Mouse (Mus musculus): ENCODE data around the gene Cog2. TPM values are rescaled to one million over a fixed set of nuclear protein-coding genes. Genes with fewer than 3 reads are reported as not detected.
A peak's percentile ranks its signal among the peaks of the same experiment; 100 is the strongest.

Gene Cog2
- total and polyA plus RNA-seq, 3 experiments: 32.6 to 37.5 TPM; not detected in 1

DNA sequence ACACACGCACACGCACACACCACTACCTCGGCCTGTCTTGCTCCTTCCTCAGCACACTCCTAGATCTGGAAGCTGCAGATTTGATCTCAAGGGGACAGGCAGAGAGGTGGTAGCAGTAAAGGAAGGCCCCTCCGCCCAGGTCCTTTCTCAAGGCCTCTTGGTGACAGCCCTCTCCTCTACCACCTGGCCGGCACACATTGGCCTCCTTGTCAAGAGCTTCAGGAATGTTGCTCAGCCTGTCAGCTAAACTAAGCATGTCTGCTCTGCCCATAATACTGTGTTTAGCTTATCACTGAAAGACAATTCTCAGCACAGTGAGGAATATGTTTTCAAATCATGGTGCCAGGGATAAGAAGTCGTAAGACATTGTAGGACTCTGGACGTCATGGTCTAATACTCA lies 35.6 kb downstream of the Cog2 start:
- H3K36me3 ChIP-seq (ENCODE audit: control insufficient read depth in 1 of 2, insufficient read depth in 2 of 2, low read length in 2 of 2): no peaks in the 10 kb centered on the region; a peak in 1 of 4 replicates

DNA sequence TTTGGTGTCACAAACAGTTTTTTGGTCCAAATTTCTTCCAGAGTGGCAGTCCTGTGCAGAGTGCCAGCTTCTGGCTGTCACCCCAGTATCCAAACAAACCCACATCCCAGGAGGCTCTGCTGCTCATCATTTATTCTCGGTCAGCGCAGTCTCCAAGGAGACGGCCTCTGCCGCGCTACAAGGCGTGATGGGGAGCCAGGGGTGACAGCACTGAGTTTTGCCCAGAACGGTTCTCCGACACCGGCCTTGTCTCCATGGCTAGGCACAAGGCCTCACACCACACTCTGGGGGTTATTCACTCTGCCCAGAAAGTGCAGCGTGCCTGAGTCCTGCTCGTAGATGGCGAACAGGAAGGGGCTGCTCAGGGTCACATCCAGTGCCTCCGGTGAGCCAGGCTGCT lies 36.1 kb downstream of the Cog2 start:
- H3K36me3 ChIP-seq (ENCODE audit: control insufficient read depth in 1 of 2, insufficient read depth in 2 of 2, low read length in 2 of 2): no peaks in the 10 kb centered on the region; a peak in 1 of 4 replicates
- H3K9me3 ChIP-seq (replicated peaks; ENCODE audit: insufficient read depth, low read length): no peaks in the 10 kb centered on the region
- H3K4me1 ChIP-seq (ENCODE audit: control insufficient read depth in 1 of 2, insufficient read depth in 2 of 2, low read length in 2 of 2): no peaks in the 10 kb centered on the region
- no peak overlapping the region for H3K9ac ChIP-seq (ENCODE audit: control insufficient read depth, low read depth, low read length, poor library complexity, severe bottlenecking)
- TF ChIP-seq GATA1 (IDR thresholded peaks at IDR 0.05; ENCODE audit: low read depth, low read length) (no peak), TBP (IDR thresholded peaks at IDR 0.05; ENCODE audit: low read depth, low read length) (no peak), KAT2A (conservative IDR thresholded peaks at IDR 0.05; ENCODE audit: low read depth, low read length) (no peak), RAD21 (IDR thresholded peaks at IDR 0.05; ENCODE audit: low read depth, low read length) (no peak), E2F4 (IDR thresholded peaks at IDR 0.05; ENCODE audit: borderline replicate concordance, low read depth, low read length) (no peak), ZMIZ1 (IDR thresholded peaks at IDR 0.05; ENCODE audit: low read depth, low read length) (no peak), ZC3H11A (IDR thresholded peaks at IDR 0.05; ENCODE audit: low read depth, low read length) (no peak), POLR2A (IDR thresholded peaks at IDR 0.05; ENCODE audit: control insufficient read depth in 1 of 2, insufficient read depth in 1 of 2, low read depth in 1 of 2, low read length in 2 of 2, poor library complexity in 1 of 2) (no peak), USF1 (IDR thresholded peaks at IDR 0.05; ENCODE audit: low read depth, low read length) (no peak), MAX (IDR thresholded peaks at IDR 0.05; ENCODE audit: low read length) (no peak), SIN3A (IDR thresholded peaks at IDR 0.05; ENCODE audit: low read length) (no peak), GABPA (IDR thresholded peaks at IDR 0.05; ENCODE audit: low read depth, low read length) (no peak), ETS1 (IDR thresholded peaks at IDR 0.05; ENCODE audit: low read depth, low read length) (no peak), EP300 (IDR thresholded peaks at IDR 0.05; ENCODE audit: low read depth in 1 of 2, low read length in 2 of 2) (no peak)
- H3K4me3 ChIP-seq (ENCODE audit: control insufficient read depth in 1 of 2, insufficient read depth in 1 of 2, low read depth in 2 of 2, low read length in 2 of 2): no peak overlapping the region
- no peak overlapping the region for H3K27ac ChIP-seq (ENCODE audit: control insufficient read depth, low read depth, low read length)
- no peaks in the 10 kb centered on the region for H3K79me2 ChIP-seq (ENCODE audit: control insufficient read depth, insufficient read depth, low read length, poor library complexity)
- H3K27me3 ChIP-seq (ENCODE audit: control insufficient read depth in 1 of 2, insufficient read depth in 2 of 2, low read length in 2 of 2): no peaks in the 10 kb centered on the region
- DNase-seq (ENCODE audit: low read depth, low spot score): no peak

More for the DNA sequence above, 35.6 kb downstream of the Cog2 start:
- Histone ChIP-seq H3K9ac (ENCODE audit: control insufficient read depth, low read depth, low read length, poor library complexity, severe bottlenecking) (no peak overlapping the region), H3K79me2 (ENCODE audit: control insufficient read depth, insufficient read depth, low read length, poor library complexity) (no peaks in the 10 kb centered on the region), H3K4me3 (ENCODE audit: control insufficient read depth in 1 of 2, insufficient read depth in 1 of 2, low read depth in 2 of 2, low read length in 2 of 2) (no peak overlapping the region), H3K27ac (ENCODE audit: control insufficient read depth, low read depth, low read length) (no peak overlapping the region), H3K27me3 (ENCODE audit: control insufficient read depth in 1 of 2, insufficient read depth in 2 of 2, low read length in 2 of 2) (no peaks in the 10 kb centered on the region), H3K4me1 (ENCODE audit: control insufficient read depth in 1 of 2, insufficient read depth in 2 of 2, low read length in 2 of 2) (no peaks in the 10 kb centered on the region), H3K9me3 (replicated peaks; ENCODE audit: insufficient read depth, low read length) (no peaks in the 10 kb centered on the region)
- TF ChIP-seq ZC3H11A (IDR thresholded peaks at IDR 0.05; ENCODE audit: low read depth, low read length) (no peak), POLR2AphosphoS5 (IDR thresholded peaks at IDR 0.05; ENCODE audit: borderline replicate concordance, low read depth, low read length) (0 out of 2 replicates have a peak, but pooled peaks have one; percentile 7), UBTF (IDR thresholded peaks at IDR 0.05; ENCODE audit: borderline replicate concordance, insufficient read depth, low read depth, low read length) (no peak)
- no peak for DNase-seq (ENCODE audit: low read depth, low spot score)
